Mouse (Mus musculus) cortical plate, adult 2 months (tissue): Measurements from ENCODE around the gene Tarbp2. TPM values are rescaled to one million over a fixed set of nuclear protein-coding genes. Genes with fewer than 3 reads are reported as not detected.

ENCODE experiments used
- H3K27ac ChIP-seq: fragments of 200-500 bp; 2 replicates; pipeline ENCODE4 v1.5.1; 2012; ENCODE audit warnings: low read length, control low read depth, inconsistent platforms; ENCODE audit not compliant: insufficient read depth
- H3K4me1 ChIP-seq: fragments of 200-500 bp; 2 replicates; pipeline ENCODE4 v1.6.1; 2011; ENCODE audit warnings: low read length; ENCODE audit not compliant: control insufficient read depth, insufficient read depth
- H3K4me3 ChIP-seq: fragments of 200-500 bp; 2 replicates; pipeline ENCODE4 v1.5.1; 2011; ENCODE audit warnings: mild to moderate bottlenecking, low read length, control low read depth; ENCODE audit not compliant: insufficient read depth
- CTCF ChIP-seq: fragments of 200-500 bp; IDR thresholded peaks from 2 replicates; pipeline ENCODE4 v1.5.1; 2011; ENCODE audit warnings: mild to moderate bottlenecking, control low read depth, low read length; ENCODE audit not compliant: insufficient read depth; ENCODE audit errors: extremely low read depth
- POLR2A ChIP-seq: fragments of 200-500 bp; IDR thresholded peaks from 2 replicates; pipeline ENCODE4 v1.6.1; 2011; ENCODE audit warnings: mild to moderate bottlenecking, low read length, control low read depth; ENCODE audit not compliant: insufficient read depth; ENCODE audit errors: extremely low read depth
- polyA plus RNA-seq: library from polyadenylated mRNA; depleted of rRNA; stranded (reverse); fragments of >200 nt; gene quantifications from 2 replicates; pipeline ENCODE4 v1.2.3, GENCODE M21; 2012

Gene Tarbp2
- polyA plus RNA-seq, 1 experiment: 62.7 TPM

- Histone ChIP-seq H3K4me3 (peak overlapping the region; percentile 53), H3K4me1 (no peaks in the 10 kb centered on the region), H3K27ac (no peak overlapping the region)
- TF ChIP-seq CTCF (no peak), POLR2A (no peak)
These were observed 1.5 kb downstream of the Tarbp2 start for GRCm38 (mm10) chr15:102519211-102520141.

GRCm38 (mm10) chr15:102520416-102520815 is 2.4 kb downstream of the Tarbp2 start:
- TF ChIP-seq CTCF (no peak), POLR2A (no peak)
- Histone ChIP-seq H3K4me1 (no peaks in the 10 kb centered on the region), H3K27ac (no peak overlapping the region)

GRCm38 (mm10) chr15:102521480-102521879 is 3.5 kb downstream of the Tarbp2 start:
- no peak for TF ChIP-seq CTCF
- no peak for TF ChIP-seq POLR2A
- no peaks in the 10 kb centered on the region for H3K4me1 ChIP-seq
- H3K4me3 ChIP-seq: no peak overlapping the region
- H3K27ac ChIP-seq: no peak overlapping the region

More at GRCm38 (mm10) chr15:102520416-102520815, 2.4 kb downstream of the Tarbp2 start:
- H3K4me3 ChIP-seq: no peak overlapping the region

DNA sequence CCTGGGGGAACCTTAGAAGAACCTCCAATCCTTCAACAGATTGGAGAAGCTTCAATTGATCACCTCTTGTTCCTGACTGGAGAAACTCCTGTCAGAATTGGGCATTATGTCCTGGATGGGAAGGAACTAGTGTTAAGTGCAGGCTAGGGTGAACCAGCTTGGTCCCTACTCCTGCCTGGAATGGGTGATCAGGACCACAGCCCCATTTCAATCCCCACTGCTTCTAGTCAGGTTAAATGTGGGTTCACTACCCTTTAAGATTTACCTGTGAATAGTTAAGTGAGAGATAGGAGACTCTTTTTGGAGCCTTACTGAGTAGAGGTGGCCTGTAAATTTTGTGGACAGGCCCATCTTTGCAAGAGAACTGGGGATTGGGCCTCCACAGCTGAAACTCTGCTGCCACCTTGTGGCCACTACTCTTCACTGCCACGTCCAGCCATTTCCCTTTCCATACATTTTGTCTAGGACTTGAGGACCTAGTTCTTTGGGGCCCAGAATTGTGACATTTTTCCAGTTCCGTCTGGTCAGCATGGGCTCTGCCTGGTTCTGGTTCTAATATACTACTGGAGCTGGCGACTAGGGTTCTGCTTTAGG is 7.0 kb downstream of the Tarbp2 start, which contains the start of gene Npff:
Gene Npff, minus strand, starts transcription at position 51 of the 594 bp plus-strand sequence.
- no peaks in the 10 kb centered on the region for H3K4me1 ChIP-seq
- no peak within 1 kb of the TSS for H3K27ac ChIP-seq
- no peak for TF ChIP-seq POLR2A
- peak; percentile 91 for TF ChIP-seq CTCF
- H3K4me3 ChIP-seq: no peak within 1 kb of the TSS

DNA sequence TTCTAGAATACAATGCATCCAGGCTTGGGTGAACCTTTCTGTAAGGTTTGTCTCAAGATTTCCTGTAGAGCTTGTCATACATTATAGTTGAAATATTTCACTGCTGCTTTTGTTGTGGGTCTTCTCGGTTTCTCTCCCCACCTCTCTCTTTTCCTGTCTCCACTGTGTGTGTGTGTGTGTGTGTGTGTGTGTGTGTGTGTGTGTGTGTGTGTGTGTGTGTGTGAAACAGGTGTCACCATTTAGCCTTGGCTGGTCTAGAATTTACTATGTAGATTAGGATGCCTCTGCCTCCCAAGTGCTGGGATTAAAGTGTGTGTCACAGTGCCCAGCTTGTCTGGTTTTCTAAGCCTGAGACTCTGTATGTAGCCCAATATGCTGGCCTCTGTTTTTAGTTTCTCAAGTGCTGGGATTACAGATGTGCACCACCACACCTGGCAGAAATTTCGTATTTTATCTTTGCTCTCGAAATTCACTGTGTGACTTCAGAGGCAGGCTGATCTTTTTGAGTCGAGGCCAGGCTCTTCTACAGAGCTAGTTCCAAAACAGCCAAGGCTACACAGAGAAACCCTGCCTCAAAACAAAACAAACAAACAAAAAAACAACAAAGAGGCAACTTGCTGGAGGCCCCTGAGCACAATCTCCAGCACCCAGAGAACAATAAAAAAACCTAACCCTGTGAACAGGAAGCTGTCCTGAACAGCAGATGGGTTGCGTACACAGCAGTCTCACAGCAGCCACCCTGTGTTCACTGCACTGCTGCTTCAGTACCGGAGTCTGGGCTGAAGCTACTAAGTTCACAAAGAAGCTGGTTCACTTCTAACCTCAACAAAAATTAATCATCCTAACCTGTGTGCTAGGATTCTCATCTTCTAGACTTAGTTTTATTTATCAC is 8.4 kb downstream of the Tarbp2 start:
- TF ChIP-seq CTCF (no peak), POLR2A (no peak)
- H3K27ac ChIP-seq: no peak overlapping the region

GRCm38 (mm10) chr15:102527936-102528335 is 9.9 kb downstream of the Tarbp2 start:
- TF ChIP-seq CTCF: peak; percentile 53
- no peak for TF ChIP-seq POLR2A
- no peak overlapping the region for H3K27ac ChIP-seq
- H3K4me3 ChIP-seq: no peak overlapping the region
- no peaks in the 10 kb centered on the region for H3K4me1 ChIP-seq

More for the DNA sequence above, 8.4 kb downstream of the Tarbp2 start:
- Histone ChIP-seq H3K4me1 (no peaks in the 10 kb centered on the region), H3K4me3 (no peak overlapping the region)

- TF ChIP-seq CTCF: no peak
- TF ChIP-seq POLR2A: no peak
- no peak overlapping the region for H3K27ac ChIP-seq
- no peaks in the 10 kb centered on the region for H3K4me1 ChIP-seq
- no peak overlapping the region for H3K4me3 ChIP-seq
These were observed 10.4 kb downstream of the Tarbp2 start for GRCm38 (mm10) chr15:102528396-102528795.

GRCm38 (mm10) chr15:102530566-102530965 is 12.6 kb downstream of the Tarbp2 start:
- no peak for TF ChIP-seq CTCF
- TF ChIP-seq POLR2A: no peak
- Histone ChIP-seq H3K4me3 (no peak overlapping the region), H3K27ac (no peak overlapping the region), H3K4me1 (no peaks in the 10 kb centered on the region)

DNA sequence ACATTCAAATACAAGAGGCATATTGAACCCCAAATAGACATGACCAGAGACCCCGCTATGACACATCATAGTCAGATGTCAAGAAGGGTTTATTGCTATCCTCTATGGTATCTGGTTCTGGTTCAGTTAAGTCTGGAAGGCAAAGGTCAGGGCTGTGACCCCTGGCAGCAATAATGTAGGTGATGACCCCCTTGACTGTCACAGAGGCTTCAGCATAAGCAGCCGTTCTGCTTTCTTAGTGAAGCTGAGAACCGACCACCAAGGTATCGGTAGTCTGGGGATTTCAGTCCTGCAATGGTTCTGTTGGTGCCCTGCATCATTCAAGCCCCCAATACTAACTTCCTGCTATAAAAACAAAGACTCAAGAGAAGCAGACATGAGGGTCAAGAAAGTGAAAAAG is 13.6 kb downstream of the Tarbp2 start:
- Histone ChIP-seq H3K4me3 (no peak overlapping the region), H3K4me1 (no peaks in the 10 kb centered on the region), H3K27ac (no peak overlapping the region)
- no peak for TF ChIP-seq CTCF
- TF ChIP-seq POLR2A: no peak
